ENCODE assay signal across 8 mouse cellular contexts in genomic region chr17:47989951-47990378, GRCm38 (mm10). TPM values are rescaled to one million over a fixed set of nuclear protein-coding genes. Genes with fewer than 3 reads are reported as not detected.
DNase-seq lines count a peak whose midpoint lies in the region; ATAC-seq and TF ChIP-seq lines count a peak whose summit lies in the region.

No protein-coding gene starts in this region.

- H3K27me3 ChIP-seq in kidney, adult 2 months (replicated peaks; ENCODE audit: control insufficient read depth, insufficient read depth, low read length) = no peaks in the 10 kb centered on the region
- H3K27me3 ChIP-seq in forebrain, embryonic 10.5 days (ENCODE audit: poor library complexity, severe bottlenecking) = peaks cover 34% of the 10 kb centered on the region
- no peaks in the 10 kb centered on the region for H3K27me3 ChIP-seq in limb, embryonic 15.5 days
- H3K27me3 ChIP-seq in neural tube, embryonic 13.5 days = no peaks in the 10 kb centered on the region

- no peak overlapping the region for H3K4me2 ChIP-seq in limb, embryonic 15.5 days
- H3K4me2 ChIP-seq in neural tube, embryonic 13.5 days = no peak overlapping the region

- WGBS in kidney, adult 2 months = 31% methylated on average over 8 of the region's 8 CpGs
- WGBS in forebrain, embryonic 10.5 days = 1% methylated on average over 8 of the region's 8 CpGs
- whole genome bisulfite sequencing in limb, embryonic 15.5 days = 11% methylated on average over 8 of the region's 8 CpGs
- 2% methylated on average over 7 of the region's 8 CpGs for WGBS in neural tube, embryonic 13.5 days

- no peak overlapping the region for H3K27ac ChIP-seq in kidney, adult 2 months (ENCODE audit: insufficient read depth, low read depth, low read length)
- H3K27ac ChIP-seq in forebrain, embryonic 10.5 days = peak overlapping the region; percentile 92
- peak overlapping the region; percentile 87 for H3K27ac ChIP-seq in limb, embryonic 15.5 days
- H3K27ac ChIP-seq in neural tube, embryonic 13.5 days (replicated peaks) = no peak overlapping the region

- H3K4me1 ChIP-seq in kidney, adult 2 months (ENCODE audit: control insufficient read depth, insufficient read depth, low read length) = no peaks in the 10 kb centered on the region
- H3K4me1 ChIP-seq in forebrain, embryonic 10.5 days = peaks cover 48% of the 10 kb centered on the region
- H3K4me1 ChIP-seq in limb, embryonic 15.5 days = peaks cover 25% of the 10 kb centered on the region
- peaks cover 13% of the 10 kb centered on the region for H3K4me1 ChIP-seq in neural tube, embryonic 13.5 days (replicated peaks)

- peak; percentile 22 for DNase-seq in kidney, postnatal 10 days
- DNase-seq in kidney, adult 2 months = no peak
- DNase-seq in forebrain, embryonic 10.5 days (ENCODE audit: extremely low spot score, low spot score) = peak; percentile 85
- no peak for DNase-seq in left cerebral cortex, adult 8-10 months (ENCODE audit: low spot score in 2 of 2)
- DNase-seq in ovary, adult 18-20 months (ENCODE audit: low spot score) = no peak
- no peak for DNase-seq in kidney, postnatal 14 days

- no peak for TF ChIP-seq CTCF in kidney, adult 2 months (conservative IDR thresholded peaks at IDR 0.05; ENCODE audit: insufficient read depth, insufficient read length, low read depth, low read length)

- TF ChIP-seq POLR2A in kidney, adult 2 months (IDR thresholded peaks at IDR 0.05; ENCODE audit: low read depth, low read length) = no peak

- no peak overlapping the region for H3K9ac ChIP-seq in limb, embryonic 15.5 days
- H3K9ac ChIP-seq in neural tube, embryonic 13.5 days = 0 out of 2 replicates have a peak overlapping the region, but pooled peaks have one; percentile 17

- no peaks in the 10 kb centered on the region for H3K36me3 ChIP-seq in kidney, adult 2 months (ENCODE audit: control insufficient read depth, insufficient read depth, low read length)
- no peaks in the 10 kb centered on the region for H3K36me3 ChIP-seq in forebrain, embryonic 10.5 days (replicated peaks)
- no peaks in the 10 kb centered on the region for H3K36me3 ChIP-seq in limb, embryonic 15.5 days
- H3K36me3 ChIP-seq in neural tube, embryonic 13.5 days = no peaks in the 10 kb centered on the region

- no peaks in the 10 kb centered on the region for H3K9me3 ChIP-seq in forebrain, embryonic 10.5 days
- no peaks in the 10 kb centered on the region for H3K9me3 ChIP-seq in limb, embryonic 15.5 days
- no peaks in the 10 kb centered on the region for H3K9me3 ChIP-seq in neural tube, embryonic 13.5 days

- no peak for ATAC-seq in limb, embryonic 15.5 days (ENCODE audit: insufficient number of reproducible peaks, low FRiP score, low TSS enrichment, low read depth)
- peak; percentile 45; the same call in 1 of the 2 replicates for ATAC-seq in neural tube, embryonic 13.5 days (ENCODE audit: low read depth)

- no peak overlapping the region for H3K4me3 ChIP-seq in kidney, adult 2 months (ENCODE audit: insufficient read depth, low read depth, low read length)
- peak overlapping the region; percentile 15 for H3K4me3 ChIP-seq in forebrain, embryonic 10.5 days
- H3K4me3 ChIP-seq in limb, embryonic 15.5 days = no peak overlapping the region
- no peak overlapping the region for H3K4me3 ChIP-seq in neural tube, embryonic 13.5 days

RNA-seq across cellular contexts. Expression of gene 1700122O11Rik, which starts 48.1 kb away (rescaled TPM):
- polyA plus RNA-seq in kidney, adult 2 months (2012; rRNA removed) = not detected in 2 replicates
- polyA plus RNA-seq in forebrain, embryonic 10.5 days (2016; fragmentation: Nextera tagmentation; extraction: Ambion mirVana) = not detected in 2 replicates
- not detected in 2 replicates for polyA plus RNA-seq in limb, embryonic 15.5 days (2015; fragmentation: Nextera tagmentation; extraction: Ambion mirVana)
- not detected in 2 replicates for polyA plus RNA-seq in neural tube, embryonic 13.5 days (2015; fragmentation: Nextera tagmentation; extraction: Ambion mirVana)
- total RNA-seq in left cerebral cortex, adult 8-10 months (2022) = not detected

Comparison
In these comparisons a context has a peak if more than half of its experiments do, and no peak if none do; other contexts are left out.
1. DNase-seq: peak in kidney, postnatal 10 days (single experiment) and forebrain, embryonic 10.5 days (single experiment); none in kidney, adult 2 months (single experiment), left cerebral cortex, adult 8-10 months (0 of 2), ovary, adult 18-20 months (single experiment) and kidney, postnatal 14 days (single experiment).
2. H3K27ac ChIP-seq: peak in forebrain, embryonic 10.5 days (single experiment) and limb, embryonic 15.5 days (single experiment); none in kidney, adult 2 months (single experiment) and neural tube, embryonic 13.5 days (single experiment).